Mouse (Mus musculus): ENCODE measurements around the gene Sec24b. TPM values are rescaled to one million over a fixed set of nuclear protein-coding genes. Genes with fewer than 3 reads are reported as not detected.

Sec24b gene
- polyA plus RNA-seq, 1 experiment from 2014 or later: 34.9 TPM

Other genes starting within 250 kb of the Sec24b start
- not detected in 2 replicates for gene Rrh, start 239.0 kb downstream of the Sec24b start, polyA plus RNA-seq (2016; fragmentation: Nextera tagmentation; extraction: Ambion mirVana)
- gene Gar1, start 230.2 kb downstream of the Sec24b start, polyA plus RNA-seq (2016; fragmentation: Nextera tagmentation; extraction: Ambion mirVana): 59.0 and 97.1 TPM in 2 replicates
- gene Cfi, start 225.7 kb downstream of the Sec24b start, polyA plus RNA-seq (2016; fragmentation: Nextera tagmentation; extraction: Ambion mirVana): 0.67 and 5.9 TPM in 2 replicates
- 53.3 and 64.1 TPM in 2 replicates for gene Pla2g12a, start 182.9 kb downstream of the Sec24b start, polyA plus RNA-seq (2016; fragmentation: Nextera tagmentation; extraction: Ambion mirVana)
- gene Casp6, start 160.1 kb downstream of the Sec24b start, polyA plus RNA-seq (2016; fragmentation: Nextera tagmentation; extraction: Ambion mirVana): 78.4 and 99.8 TPM in 2 replicates
- gene Mcub, start 91.3 kb downstream of the Sec24b start, polyA plus RNA-seq (2016; fragmentation: Nextera tagmentation; extraction: Ambion mirVana): 3.9 and 6.0 TPM in 2 replicates
- 1.4 and 3.9 TPM in 2 replicates for gene Col25a1, start 69.9 kb upstream of the Sec24b start, polyA plus RNA-seq (2016; fragmentation: Nextera tagmentation; extraction: Ambion mirVana)

All from heart, embryonic 10.5 days (tissue).